Mouse (Mus musculus): ENCODE results near the gene Mrln.
"Not testable (repeated sequence)": the region's sequence is repeated elsewhere in the genome, so short reads cannot be mapped to it uniquely, and the experiment has no call there.

Gene Mrln

GRCm38 (mm10) chr10:70195786-70196185 lies 8.7 kb upstream of the Mrln start:
- no peak for DNase-seq (ENCODE audit: low read depth)

DNA sequence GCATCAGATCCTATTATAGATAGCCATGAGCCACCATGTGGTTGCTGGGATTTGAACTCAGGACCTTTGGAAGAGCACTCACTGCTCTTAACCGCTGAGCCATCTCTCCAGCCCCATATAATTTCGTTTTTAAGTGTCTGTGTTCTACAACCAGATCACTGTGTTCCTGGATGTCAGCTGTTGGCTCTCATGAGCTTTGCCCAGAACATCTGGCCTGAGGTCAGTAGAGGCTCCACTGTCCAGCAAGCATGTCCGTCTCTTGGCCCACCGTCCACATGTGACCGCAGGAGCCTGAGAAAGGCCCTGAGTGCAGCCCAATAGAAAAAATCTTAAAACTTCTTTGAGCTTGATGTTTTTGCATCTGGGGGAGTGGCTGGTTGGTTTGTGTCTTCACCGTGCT lies 7.8 kb upstream of the Mrln start:
- no peak for DNase-seq (ENCODE audit: low read depth)

GRCm38 (mm10) chr10:70197601-70198000 lies 6.9 kb upstream of the Mrln start:
- DNase-seq (ENCODE audit: low read depth): no peak

GRCm38 (mm10) chr10:70198012-70198411 lies 6.5 kb upstream of the Mrln start:
- no peak for DNase-seq (ENCODE audit: low read depth)

DNA sequence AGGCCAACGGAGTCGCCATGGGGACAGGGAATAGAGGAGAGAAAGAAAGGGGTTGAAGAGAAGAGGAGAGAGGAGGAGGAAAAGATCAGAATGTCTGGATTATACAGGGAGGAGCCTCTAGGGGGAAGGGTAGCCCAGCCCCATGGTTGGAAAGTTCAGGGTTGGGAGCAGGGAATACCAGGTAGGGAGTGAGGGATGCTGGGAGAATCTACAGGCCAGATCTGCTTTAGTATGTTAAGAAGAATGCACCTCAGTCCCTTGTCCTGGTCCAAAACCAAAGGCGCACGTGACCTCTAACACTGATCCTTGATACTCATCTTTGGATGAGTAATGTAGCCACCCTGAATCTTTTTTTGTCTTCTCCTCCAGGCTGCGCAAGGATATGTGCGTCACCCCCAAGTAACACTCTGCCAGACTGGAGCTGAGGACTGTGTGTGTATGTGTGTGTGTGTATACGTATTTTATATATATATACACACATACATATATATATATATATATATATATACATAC lies 5.5 kb upstream of the Mrln start:
- DNase-seq (ENCODE audit: low read depth): no peak

GRCm38 (mm10) chr10:70199466-70200210 lies 4.8 kb upstream of the Mrln start:
- DNase-seq (ENCODE audit: low read depth): no peak

DNA sequence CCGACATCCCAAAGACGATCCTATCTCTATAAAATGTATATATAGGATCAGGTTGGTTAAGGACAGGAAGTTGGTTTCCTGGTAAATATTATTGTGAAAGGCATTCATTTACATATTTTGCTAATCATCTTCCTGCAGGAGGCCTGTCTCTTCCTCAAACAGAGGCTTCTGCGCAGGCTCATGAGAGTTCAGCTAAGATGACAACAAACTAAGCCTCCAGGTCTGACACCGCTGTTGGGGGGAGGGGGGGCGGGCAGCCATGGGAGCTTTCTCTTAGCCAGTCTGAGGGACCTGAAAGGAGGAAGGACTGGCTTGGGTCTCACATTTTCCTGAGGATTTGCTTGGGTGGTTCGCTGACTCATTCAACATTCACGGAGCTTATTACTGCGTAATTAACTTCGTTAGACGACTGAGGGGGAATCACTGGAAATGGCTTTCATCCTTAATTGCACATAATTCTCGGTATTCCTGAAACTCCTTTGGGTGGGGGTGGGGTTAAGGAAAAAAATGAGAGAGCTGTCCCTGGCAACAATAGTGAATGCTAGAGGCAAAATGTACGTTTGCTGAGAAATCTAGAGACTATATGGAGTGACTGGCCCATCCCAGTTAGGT lies 3.5 kb upstream of the Mrln start:
- no peak for DNase-seq (ENCODE audit: low read depth)

DNA sequence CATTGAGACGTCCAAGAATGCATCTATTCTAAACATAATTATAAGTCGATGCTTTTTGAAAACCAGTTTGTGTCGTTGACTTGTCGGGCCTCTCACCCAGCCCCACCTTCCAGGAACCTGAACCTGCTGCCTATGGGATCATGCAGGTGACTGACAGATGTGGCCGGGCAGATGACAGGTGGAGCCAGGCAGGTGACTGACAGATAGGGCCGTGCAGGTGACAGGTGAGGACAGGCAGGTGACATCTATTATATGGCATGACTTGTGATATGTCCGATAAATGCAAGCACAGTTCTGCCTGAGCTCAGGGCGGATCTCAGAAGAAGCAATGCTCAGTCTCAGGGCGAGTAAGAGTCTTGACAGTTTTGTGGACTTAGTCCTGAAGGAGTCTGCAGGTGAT lies 6.8 kb downstream of the Mrln start:
- no peak for DNase-seq (ENCODE audit: low read depth)

DNA sequence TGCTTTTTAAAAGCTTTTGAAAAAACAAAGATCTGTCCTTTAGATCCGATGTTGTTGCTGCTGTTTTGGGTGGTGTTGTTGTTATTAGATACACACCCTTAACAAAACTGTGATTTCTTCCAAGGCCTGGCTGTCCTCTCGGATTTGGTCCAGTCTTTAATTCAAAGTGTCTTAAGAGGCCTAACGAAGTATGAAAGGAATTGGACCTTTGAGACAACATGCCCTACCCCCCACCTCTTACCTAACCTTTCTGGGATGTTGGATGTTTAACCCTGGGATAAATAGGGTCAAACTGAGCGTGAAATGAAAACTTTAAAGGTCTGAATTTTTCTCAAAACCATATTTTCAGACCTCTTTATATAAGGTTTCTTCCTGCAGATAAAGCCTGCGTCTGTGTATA lies 16.5 kb downstream of the Mrln start:
- no peak for DNase-seq (ENCODE audit: low read depth)

GRCm38 (mm10) chr10:70222231-70222630 lies 17.8 kb downstream of the Mrln start:
- not testable (repeated sequence) for DNase-seq (ENCODE audit: low read depth)

GRCm38 (mm10) chr10:70224571-70224970 lies 20.1 kb downstream of the Mrln start:
- DNase-seq (ENCODE audit: low read depth): no peak

DNA sequence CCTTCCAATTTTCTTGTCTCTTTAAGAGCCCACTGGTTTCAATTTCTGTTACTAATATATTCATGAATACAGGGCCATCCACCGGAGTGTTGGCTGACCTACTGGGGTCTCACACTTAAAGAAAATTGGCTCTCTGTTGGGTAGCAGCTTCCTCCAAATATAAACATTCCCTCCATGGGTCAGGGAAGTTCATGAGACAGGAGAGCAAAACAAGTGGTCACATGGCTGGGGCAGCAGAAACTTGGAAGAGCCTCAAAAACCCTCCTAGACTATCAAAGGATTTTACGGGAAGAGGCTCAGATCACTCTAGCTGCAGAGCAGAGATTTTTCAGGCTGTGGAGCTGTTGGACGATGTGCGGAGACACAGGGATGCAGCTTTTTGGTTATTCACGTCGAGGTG lies 21.3 kb downstream of the Mrln start:
- DNase-seq (ENCODE audit: low read depth): no peak

GRCm38 (mm10) chr10:70226608-70227007 lies 22.1 kb downstream of the Mrln start:
- no peak for DNase-seq (ENCODE audit: low read depth)

GRCm38 (mm10) chr10:70230352-70230751 lies 25.9 kb downstream of the Mrln start:
- no peak for DNase-seq (ENCODE audit: low read depth)

DNA sequence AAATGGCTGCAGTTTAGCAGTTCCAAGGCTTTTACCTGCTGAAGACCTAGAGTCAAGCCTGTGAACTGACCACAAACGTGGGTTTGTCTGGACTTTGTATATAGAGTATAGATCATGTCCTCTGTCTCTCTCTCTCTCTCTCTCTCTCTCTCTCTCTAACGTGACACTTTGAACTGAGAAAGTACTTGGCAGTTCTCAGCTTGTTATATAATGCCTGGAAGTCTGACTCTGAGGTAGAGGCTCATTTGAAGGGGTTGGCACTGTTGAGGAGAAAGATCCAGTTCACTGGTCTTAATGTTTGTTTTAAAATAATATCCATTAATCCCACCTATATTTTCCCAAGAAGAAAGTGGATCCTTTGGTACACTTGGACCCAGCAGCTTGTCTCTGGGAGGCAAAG lies 33.5 kb downstream of the Mrln start:
- no peak for DNase-seq (ENCODE audit: low read depth)

- DNase-seq (ENCODE audit: low read depth): no peak
Measured at GRCm38 (mm10) chr10:70242751-70243444, 38.4 kb downstream of the Mrln start.

DNA sequence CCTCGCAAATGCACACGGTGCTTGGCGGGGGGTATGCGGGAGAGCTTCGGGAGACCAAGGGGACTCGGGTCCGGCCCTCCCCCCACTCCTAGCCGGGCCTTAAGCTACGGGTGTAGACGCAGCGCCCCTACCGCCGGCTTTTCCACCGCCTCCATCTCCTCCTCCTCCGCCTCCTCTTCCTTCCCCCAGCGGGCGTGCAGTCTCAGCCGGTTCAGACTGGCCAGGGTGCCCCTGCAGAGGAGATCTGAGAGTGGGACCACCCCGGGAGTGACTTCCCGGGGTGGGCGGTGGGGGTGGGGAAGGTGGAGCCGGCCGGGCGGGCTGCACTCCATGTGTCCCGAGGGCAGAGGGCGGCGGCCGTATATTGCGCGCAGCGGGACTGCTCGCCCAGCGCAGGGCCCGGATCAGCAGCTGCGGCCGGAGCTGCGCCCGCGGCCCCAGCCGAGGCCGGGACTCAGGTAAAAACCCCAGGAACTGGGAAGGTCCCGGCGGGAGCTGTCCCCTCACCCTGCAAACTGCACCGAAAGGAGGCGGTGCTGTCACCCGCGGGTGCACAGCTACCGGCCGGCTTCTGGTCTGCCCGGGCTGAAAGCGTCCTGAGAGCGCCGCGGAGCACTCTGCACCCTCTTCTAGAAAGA lies 40.6 kb downstream of the Mrln start, which contains the start of gene Slc16a9:
TSS of gene Slc16a9 (plus strand) at position 180 of the 638 bp plus-strand sequence.
- no peak for DNase-seq (ENCODE audit: low read depth)

GRCm38 (mm10) chr10:70245559-70245945 lies 41.1 kb downstream of the Mrln start:
- DNase-seq (ENCODE audit: low read depth): no peak

DNA sequence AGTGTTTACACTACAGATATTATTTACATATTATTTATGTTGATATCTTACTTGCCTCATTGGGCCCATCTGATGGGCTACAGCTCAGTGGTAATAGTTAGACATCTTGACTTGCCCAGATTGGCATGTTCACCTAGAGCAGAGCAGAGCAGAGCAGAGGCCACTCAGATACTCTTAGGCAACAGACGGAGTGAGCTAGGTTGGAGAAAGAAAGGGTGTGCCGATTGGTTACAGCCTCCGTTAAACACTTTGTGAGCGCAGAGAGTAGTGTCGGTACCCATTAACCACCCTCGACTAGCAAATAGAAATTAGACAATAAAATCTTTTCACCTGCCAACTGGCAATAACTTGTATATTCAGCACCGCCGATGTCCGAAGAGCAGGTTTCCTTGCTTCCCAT lies 41.6 kb downstream of the Mrln start:
- no peak for DNase-seq (ENCODE audit: low read depth)

DNA sequence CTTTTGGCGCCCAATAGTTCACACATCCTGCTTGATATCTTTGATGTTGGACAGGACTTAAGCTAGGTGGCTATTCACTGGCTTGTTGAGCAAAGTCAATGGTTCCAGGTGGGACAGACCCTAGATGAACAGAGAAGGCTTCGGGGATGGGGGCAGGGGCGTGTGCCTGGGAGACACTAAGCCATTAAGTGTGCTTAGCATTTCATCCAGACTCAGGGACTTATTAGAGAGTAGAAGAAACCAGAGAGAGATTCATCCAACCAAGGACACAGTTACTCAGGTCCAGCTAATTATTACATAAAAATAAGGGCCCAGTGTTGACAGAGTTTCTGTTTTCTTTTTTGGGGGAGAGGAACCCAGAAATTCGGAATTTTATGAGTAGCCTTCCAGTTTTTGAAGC lies 45.9 kb downstream of the Mrln start:
- DNase-seq (ENCODE audit: low read depth): no peak

- no peak for DNase-seq (ENCODE audit: low read depth)
Measured at GRCm38 (mm10) chr10:70250766-70251165, 46.3 kb downstream of the Mrln start.

- no peak for DNase-seq (ENCODE audit: low read depth)
Measured at GRCm38 (mm10) chr10:70254666-70255065, 50.2 kb downstream of the Mrln start.

Data from induced T-regulatory cell, adult 2 months (primary cell).